Mouse (Mus musculus): ENCODE data around the gene Phldb3. TPM values are rescaled to one million over a fixed set of nuclear protein-coding genes. Genes with fewer than 3 reads are reported as not detected.

Gene Phldb3
- polyA plus RNA-seq, 1 experiment from 2014 or later: not detected

DNA sequence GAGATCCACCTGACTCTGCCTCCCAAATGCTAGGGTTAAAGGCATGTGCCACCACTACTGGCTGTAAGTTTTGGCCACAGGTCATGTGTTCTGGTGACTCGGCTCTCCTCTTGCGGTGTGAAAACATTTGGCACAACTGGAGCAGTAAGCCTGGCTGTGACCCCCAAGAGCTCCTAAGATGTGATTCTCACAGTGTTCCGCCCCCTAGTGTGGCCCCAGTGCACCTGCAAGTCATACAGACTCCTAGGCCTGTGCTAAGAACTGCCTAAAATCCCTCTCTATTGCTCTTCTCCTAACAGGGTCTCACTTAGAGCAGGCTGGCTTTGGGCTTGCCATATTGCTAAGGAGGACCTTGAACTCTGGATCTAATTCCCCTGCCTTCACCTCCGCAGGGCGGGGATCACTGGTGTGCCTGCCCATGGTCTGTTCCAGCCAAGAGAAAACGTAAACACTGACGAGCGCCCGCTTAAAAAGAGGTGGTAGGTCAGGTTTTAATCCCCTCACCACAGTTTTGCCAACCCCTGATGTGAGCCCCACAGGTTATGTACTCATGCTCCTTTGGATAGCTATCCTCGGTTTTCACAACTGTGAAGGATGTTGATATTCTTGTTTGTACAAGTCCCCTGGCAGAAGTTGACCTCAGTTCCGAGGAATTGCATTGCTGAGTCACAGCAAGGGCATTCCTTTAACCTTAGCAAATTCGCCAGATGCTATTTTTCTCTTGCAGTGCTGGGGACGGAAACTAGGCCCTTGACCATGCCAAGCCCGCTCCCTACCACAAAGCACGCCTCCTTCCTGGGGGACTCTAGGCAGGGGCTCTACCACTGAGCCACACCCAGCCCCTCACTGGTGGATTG is 11.1 kb upstream of the Phldb3 start:
- peaks cover 13% of the 10 kb centered on the region for H3K4me1 ChIP-seq
- WGBS: 79% methylated on average over 15 of the region's 15 CpGs
- H3K4me3 ChIP-seq: no peak overlapping the region
- peaks cover 9% of the 10 kb centered on the region; the same call in 1 of the 2 replicates for H3K27me3 ChIP-seq
- no peaks in the 10 kb centered on the region for H3K9me3 ChIP-seq (replicated peaks)
- H3K9ac ChIP-seq: no peak overlapping the region
- no peaks in the 10 kb centered on the region for H3K36me3 ChIP-seq (ENCODE audit: poor library complexity, severe bottlenecking)
- no peak overlapping the region for H3K4me2 ChIP-seq
- H3K27ac ChIP-seq: no peak overlapping the region
- ATAC-seq: no peak

- H3K9ac ChIP-seq: no peak overlapping the region
- H3K4me2 ChIP-seq: peak overlapping the region; percentile 47
- no peak overlapping the region for H3K27ac ChIP-seq
- WGBS: 8% methylated on average over 13 of the region's 13 CpGs
- peaks cover 7% of the 10 kb centered on the region; the same call in 1 of the 2 replicates for H3K4me1 ChIP-seq
- ATAC-seq: peak; percentile 93
- H3K4me3 ChIP-seq: peak overlapping the region; percentile 15
- H3K27me3 ChIP-seq: no peaks in the 10 kb centered on the region
- H3K36me3 ChIP-seq (ENCODE audit: poor library complexity, severe bottlenecking): no peaks in the 10 kb centered on the region
- no peaks in the 10 kb centered on the region for H3K9me3 ChIP-seq (replicated peaks)
Observed at GRCm38 (mm10) chr7:24600941-24601597, 9.5 kb upstream of the Phldb3 start.

DNA sequence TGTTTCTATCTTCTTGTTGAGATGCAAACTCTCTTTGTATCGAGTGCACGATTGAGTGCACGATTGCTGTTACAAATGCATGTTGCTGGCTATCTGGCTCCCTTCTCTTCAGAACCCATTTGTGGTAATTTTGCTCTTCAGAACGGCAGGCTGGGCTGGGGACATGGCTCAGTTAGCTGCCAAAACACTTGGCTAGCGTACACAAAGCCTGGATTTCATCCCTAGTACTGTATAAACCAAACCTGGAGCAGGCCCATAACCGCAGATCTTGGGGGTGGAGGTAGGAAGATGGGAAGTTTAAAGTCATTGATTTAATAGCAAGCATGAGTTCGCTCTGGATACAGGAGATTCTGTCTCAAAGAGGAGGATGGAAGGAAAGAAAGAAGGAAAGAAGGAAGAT is 5.0 kb upstream of the Phldb3 start:
- Histone ChIP-seq H3K27me3 (peaks cover 17% of the 10 kb centered on the region), H3K27ac (no peak overlapping the region), H3K36me3 (ENCODE audit: poor library complexity, severe bottlenecking) (no peaks in the 10 kb centered on the region; the same call in 1 of the 2 replicates), H3K9ac (0 out of 2 replicates have a peak overlapping the region, but pooled peaks have one; percentile 21), H3K9me3 (replicated peaks) (no peaks in the 10 kb centered on the region), H3K4me2 (no peak overlapping the region), H3K4me1 (peaks cover 12% of the 10 kb centered on the region), H3K4me3 (no peak overlapping the region)
- WGBS: 86% methylated on average over 7 of the region's 7 CpGs
- no peak for ATAC-seq

GRCm38 (mm10) chr7:24606046-24606445 is 4.5 kb upstream of the Phldb3 start:
- WGBS: 73% methylated on average over 7 of the region's 7 CpGs
- no peak overlapping the region for H3K9ac ChIP-seq
- no peak for ATAC-seq
- H3K4me2 ChIP-seq: no peak overlapping the region
- peaks cover 17% of the 10 kb centered on the region for H3K4me1 ChIP-seq
- peaks cover 22% of the 10 kb centered on the region for H3K27me3 ChIP-seq
- no peaks in the 10 kb centered on the region for H3K9me3 ChIP-seq (replicated peaks)
- H3K4me3 ChIP-seq: no peak overlapping the region
- H3K36me3 ChIP-seq (ENCODE audit: poor library complexity, severe bottlenecking): no peaks in the 10 kb centered on the region; the same call in 1 of the 2 replicates
- no peak overlapping the region for H3K27ac ChIP-seq

DNA sequence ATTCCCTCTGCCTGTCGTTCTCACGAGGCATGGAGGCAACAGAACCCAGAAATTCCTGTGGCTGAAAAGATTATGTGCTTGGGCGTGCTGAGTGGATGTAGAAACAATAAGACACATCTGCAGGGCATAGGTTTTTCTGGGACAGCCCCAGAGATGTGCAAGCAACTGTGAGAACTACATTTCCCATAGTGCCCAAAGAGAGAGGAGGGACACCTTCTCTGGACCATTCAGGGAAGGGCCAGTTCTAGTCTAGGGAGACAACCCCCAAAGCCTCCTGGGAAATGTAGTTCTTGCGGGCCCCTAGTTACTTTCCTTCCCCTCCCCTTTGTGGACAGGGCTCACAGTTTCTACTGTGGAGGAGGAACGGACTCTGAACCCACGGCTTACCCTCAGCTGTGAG is 2.5 kb upstream of the Phldb3 start:
- ATAC-seq: peak; percentile 80
- H3K4me2 ChIP-seq: no peak overlapping the region
- peaks cover 24% of the 10 kb centered on the region for H3K4me1 ChIP-seq
- 43% methylated on average over 6 of the region's 6 CpGs for WGBS
- no peak overlapping the region for H3K9ac ChIP-seq
- H3K4me3 ChIP-seq: no peak overlapping the region
- no peaks in the 10 kb centered on the region; the same call in 1 of the 2 replicates for H3K36me3 ChIP-seq (ENCODE audit: poor library complexity, severe bottlenecking)
- H3K9me3 ChIP-seq (replicated peaks): no peaks in the 10 kb centered on the region
- H3K27ac ChIP-seq: no peak overlapping the region
- H3K27me3 ChIP-seq: peaks cover 42% of the 10 kb centered on the region

DNA sequence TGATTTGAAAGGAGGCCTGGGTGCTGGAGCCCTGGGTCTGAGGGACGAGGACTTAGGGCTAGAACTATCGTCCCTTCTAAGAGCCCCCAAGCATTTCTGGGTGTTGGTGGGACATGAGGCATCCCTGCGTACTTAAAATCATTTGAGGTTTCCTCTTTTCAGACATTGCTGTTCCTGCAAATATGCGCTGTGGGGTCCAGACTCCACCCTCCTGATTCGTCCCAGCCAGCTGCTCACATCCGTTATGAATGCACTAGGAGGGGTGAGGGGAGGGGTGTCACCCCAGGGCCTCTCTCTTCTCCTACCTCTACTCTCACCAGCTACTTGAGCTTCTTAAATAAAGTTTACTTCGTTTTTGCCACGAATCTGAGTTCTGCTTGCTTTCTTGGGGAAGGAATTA is 2.0 kb upstream of the Phldb3 start:
- Histone ChIP-seq H3K9ac (no peak overlapping the region), H3K9me3 (replicated peaks) (no peaks in the 10 kb centered on the region), H3K4me1 (peaks cover 23% of the 10 kb centered on the region), H3K27ac (no peak overlapping the region), H3K4me3 (no peak overlapping the region), H3K27me3 (peaks cover 47% of the 10 kb centered on the region), H3K4me2 (no peak overlapping the region), H3K36me3 (ENCODE audit: poor library complexity, severe bottlenecking) (no peaks in the 10 kb centered on the region; the same call in 1 of the 2 replicates)
- 80% methylated on average over 8 of the region's 8 CpGs for WGBS
- no peak; the same call in 1 of the 2 replicates for ATAC-seq

- WGBS: under 1% methylated on average over 35 of the region's 36 CpGs
- ATAC-seq: peak; percentile 46
- Histone ChIP-seq H3K4me3 (peak overlapping the region; percentile 35), H3K9me3 (replicated peaks) (no peaks in the 10 kb centered on the region), H3K4me2 (peak overlapping the region; percentile 62), H3K9ac (peak overlapping the region; percentile 26; the same call in 1 of the 2 replicates), H3K36me3 (ENCODE audit: poor library complexity, severe bottlenecking) (no peaks in the 10 kb centered on the region; the same call in 1 of the 2 replicates), H3K27ac (no peak overlapping the region), H3K27me3 (peaks cover 57% of the 10 kb centered on the region), H3K4me1 (peaks cover 23% of the 10 kb centered on the region)
Observed at GRCm38 (mm10) chr7:24610879-24611494, 424 bp downstream of the Phldb3 start.

- H3K27ac ChIP-seq: no peak overlapping the region
- H3K4me2 ChIP-seq: peak overlapping the region; percentile 62
- H3K36me3 ChIP-seq (ENCODE audit: poor library complexity, severe bottlenecking): no peaks in the 10 kb centered on the region; the same call in 1 of the 2 replicates
- no peaks in the 10 kb centered on the region for H3K9me3 ChIP-seq (replicated peaks)
- H3K27me3 ChIP-seq: peaks cover 57% of the 10 kb centered on the region
- H3K4me3 ChIP-seq: no peak overlapping the region; the same call in 1 of the 2 replicates
- no peak overlapping the region for H3K9ac ChIP-seq
- peaks cover 23% of the 10 kb centered on the region for H3K4me1 ChIP-seq
- ATAC-seq: no peak
- 15% methylated on average over 7 of the region's 7 CpGs for whole genome bisulfite sequencing
Observed at GRCm38 (mm10) chr7:24611709-24612108, 1.1 kb downstream of the Phldb3 start.

- 0 out of 2 replicates have a peak overlapping the region, but pooled peaks have one; percentile 9 for H3K4me3 ChIP-seq
- peak overlapping the region; percentile 24 for H3K4me2 ChIP-seq
- peak overlapping the region; percentile 2; the same call in 1 of the 2 replicates for H3K9ac ChIP-seq
- WGBS: 3% methylated on average over 27 of the region's 27 CpGs
- H3K36me3 ChIP-seq (ENCODE audit: poor library complexity, severe bottlenecking): no peaks in the 10 kb centered on the region; the same call in 1 of the 2 replicates
- H3K27me3 ChIP-seq: peaks cover 57% of the 10 kb centered on the region
- peaks cover 23% of the 10 kb centered on the region for H3K4me1 ChIP-seq
- ATAC-seq: no peak
- H3K9me3 ChIP-seq (replicated peaks): no peaks in the 10 kb centered on the region
- no peak overlapping the region for H3K27ac ChIP-seq
Observed at GRCm38 (mm10) chr7:24612308-24612910, 1.8 kb downstream of the Phldb3 start.

- Histone ChIP-seq H3K4me1 (peaks cover 23% of the 10 kb centered on the region), H3K9me3 (replicated peaks) (no peaks in the 10 kb centered on the region), H3K27me3 (peaks cover 47% of the 10 kb centered on the region), H3K4me3 (no peak overlapping the region), H3K9ac (no peak overlapping the region), H3K27ac (no peak overlapping the region), H3K4me2 (no peak overlapping the region), H3K36me3 (ENCODE audit: poor library complexity, severe bottlenecking) (no peaks in the 10 kb centered on the region)
- 80% methylated on average over 13 of the region's 13 CpGs for WGBS
- ATAC-seq: no peak
Observed at GRCm38 (mm10) chr7:24614816-24615215, 4.3 kb downstream of the Phldb3 start.

DNA sequence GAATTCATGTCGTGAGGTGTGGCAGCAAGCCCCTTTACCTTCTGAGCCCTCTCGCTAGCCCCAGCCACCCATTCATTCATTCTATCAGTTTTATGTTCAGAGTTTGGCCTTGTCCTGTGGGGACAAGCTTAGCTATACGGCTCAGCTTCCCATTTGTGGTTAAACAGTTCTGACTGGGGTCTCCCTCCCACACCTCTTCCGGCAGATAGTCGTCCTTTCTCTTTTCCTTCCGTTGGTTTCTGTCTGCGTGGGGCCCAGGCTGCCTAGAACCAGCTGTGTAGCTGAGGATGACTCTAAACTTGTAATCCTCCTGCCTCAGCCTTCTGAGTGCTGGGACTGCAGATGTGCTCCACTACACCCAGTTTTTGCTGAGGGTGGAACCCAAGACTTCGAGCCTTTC is 7.2 kb downstream of the Phldb3 start:
- no peak for ATAC-seq
- peaks cover 1% of the 10 kb centered on the region; the same call in 1 of the 2 replicates for H3K4me1 ChIP-seq
- H3K4me3 ChIP-seq: no peak overlapping the region
- no peaks in the 10 kb centered on the region for H3K36me3 ChIP-seq (ENCODE audit: poor library complexity, severe bottlenecking)
- no peak overlapping the region for H3K27ac ChIP-seq
- H3K9me3 ChIP-seq (replicated peaks): peaks cover 8% of the 10 kb centered on the region; the same call in 1 of the 2 replicates
- peaks cover 17% of the 10 kb centered on the region for H3K27me3 ChIP-seq
- no peak overlapping the region for H3K4me2 ChIP-seq
- no peak overlapping the region for H3K9ac ChIP-seq
- WGBS: 84% methylated on average over 8 of the region's 8 CpGs

Measured in forebrain, embryonic 13.5 days (tissue).